Mouse (Mus musculus) myocyte (in vitro differentiated cells): ENCODE data around the gene Olfr1008. TPM values are rescaled to one million over a fixed set of nuclear protein-coding genes. Genes with fewer than 3 reads are reported as not detected.
"Not testable (repeated sequence)": the region's sequence is repeated elsewhere in the genome, so short reads cannot be mapped to it uniquely, and the experiment has no call there.

ENCODE experiments used
- H3K27me3 ChIP-seq: one replicate; pipeline ENCODE4 v1.6.1; 2011; ENCODE audit not compliant: control insufficient read depth, insufficient read depth, insufficient read length
- H3K36me3 ChIP-seq: one replicate; pipeline ENCODE4 v1.6.1; 2011; ENCODE audit not compliant: control insufficient read depth, insufficient read depth
- H3K4me2 ChIP-seq: one replicate; pipeline ENCODE4 v1.6.1; 2011; ENCODE audit warnings: low read depth, control low read depth
- H3K4me3 ChIP-seq: one replicate; pipeline ENCODE4 v1.5.1; 2011; ENCODE audit warnings: mild to moderate bottlenecking, control low read depth, moderate library complexity
- H3K79me2 ChIP-seq: one replicate; pipeline ENCODE4 v1.6.1; 2011; ENCODE audit not compliant: control insufficient read depth, insufficient read depth
- H3ac ChIP-seq: one replicate; pipeline ENCODE4 v1.6.1; 2011; ENCODE audit not compliant: control insufficient read depth, insufficient read length
- CEBPB ChIP-seq: IDR thresholded peaks from 2 replicates; pipeline ENCODE4 v1.6.1; 2011; ENCODE audit warnings: mild to moderate bottlenecking, moderate library complexity; ENCODE audit not compliant: poor library complexity, insufficient read depth, severe bottlenecking
- E2F4 ChIP-seq: IDR thresholded peaks from one replicate; pipeline ENCODE4 v1.6.1; 2011; ENCODE audit warnings: mild to moderate bottlenecking, control low read depth, moderate library complexity; ENCODE audit not compliant: insufficient read depth
- MAX ChIP-seq: IDR thresholded peaks from one replicate; pipeline ENCODE4 v1.6.1; 2011; ENCODE audit warnings: low read depth, mild to moderate bottlenecking, control low read depth
- MYOD1 ChIP-seq, 3 experiments: IDR thresholded peaks; one replicate each; pipeline ENCODE4 v1.6.1; 2011; ENCODE audit warnings: control low read depth in 2 of 3, low read depth in 2 of 3, mild to moderate bottlenecking in 2 of 3, moderate library complexity in 1 of 3; ENCODE audit not compliant: insufficient read length in 2 of 3, control insufficient read depth in 1 of 3
- MYOG ChIP-seq, 3 experiments: IDR thresholded peaks; one replicate each; pipeline ENCODE4 v1.6.1; 2011; ENCODE audit warnings: control low read depth in 2 of 3, low read depth in 2 of 3, mild to moderate bottlenecking in 2 of 3; ENCODE audit not compliant: insufficient read length in 2 of 3, control insufficient read depth in 1 of 3, insufficient read depth in 1 of 3
- POLR2A ChIP-seq: IDR thresholded peaks from one replicate; pipeline ENCODE4 v1.6.1; 2011; ENCODE audit warnings: low read depth, mild to moderate bottlenecking, control low read depth, moderate library complexity; ENCODE audit not compliant: insufficient read length
- POLR2AphosphoS2 ChIP-seq: IDR thresholded peaks from one replicate; pipeline ENCODE4 v1.6.1; 2011; ENCODE audit warnings: low read depth, control low read depth; ENCODE audit not compliant: insufficient read length
- REST ChIP-seq: IDR thresholded peaks from one replicate; pipeline ENCODE4 v1.6.1; 2011; ENCODE audit warnings: mild to moderate bottlenecking, control low read depth, moderate library complexity; ENCODE audit not compliant: insufficient read depth, insufficient read length
- SRF ChIP-seq: IDR thresholded peaks from one replicate; pipeline ENCODE4 v1.6.1; 2011; ENCODE audit warnings: low read depth; ENCODE audit not compliant: control insufficient read depth, insufficient read length
- TCF12 ChIP-seq: IDR thresholded peaks from one replicate; pipeline ENCODE4 v1.6.1; 2011; ENCODE audit warnings: mild to moderate bottlenecking, control low read depth; ENCODE audit not compliant: poor library complexity, insufficient read depth, severe bottlenecking
- TCF3 ChIP-seq: IDR thresholded peaks from one replicate; pipeline ENCODE4 v1.6.1; 2011; ENCODE audit warnings: low read depth, control low read depth; ENCODE audit not compliant: insufficient read length
- USF1 ChIP-seq: IDR thresholded peaks from one replicate; pipeline ENCODE4 v1.6.1; 2011; ENCODE audit warnings: low read depth, mild to moderate bottlenecking, control low read depth, moderate library complexity
- polyA plus RNA-seq: library from polyadenylated mRNA; unstranded; fragments of >200 nt; fragmentation: generic; extraction: Trizol; gene quantifications from one replicate; pipeline ENCODE4 v1.2.1, GENCODE M21; 2012; ENCODE audit warnings: missing spikeins

Gene Olfr1008
- not detected for polyA plus RNA-seq

- TF ChIP-seq TCF12: no peak
- TF ChIP-seq POLR2AphosphoS2: no peak
- no peak for TF ChIP-seq REST
- no peak for TF ChIP-seq POLR2A
- no peak for TF ChIP-seq CEBPB
- TF ChIP-seq MAX: no peak
- no peak for TF ChIP-seq SRF
- TF ChIP-seq E2F4: no peak
- Histone ChIP-seq H3ac (no peak within 1 kb of the TSS), H3K36me3 (no peaks in the 10 kb centered on the region), H3K4me2 (no peak within 1 kb of the TSS), H3K27me3 (no peaks in the 10 kb centered on the region), H3K4me3 (no peak within 1 kb of the TSS), H3K79me2 (no peaks in the 10 kb centered on the region)
These were observed at the start of gene Olfr1008 for GRCm38 (mm10) chr2:85689131-85689530. Olfr1008 (plus strand) TSS chr2:85689431.

- Histone ChIP-seq H3K4me3 (no peak within 1 kb of the TSS), H3K36me3 (no peaks in the 10 kb centered on the region), H3K79me2 (no peaks in the 10 kb centered on the region), H3K27me3 (no peaks in the 10 kb centered on the region), H3K4me2 (no peak within 1 kb of the TSS), H3ac (no peak within 1 kb of the TSS)
- TF ChIP-seq POLR2A (no peak), CEBPB (no peak), MAX (no peak), REST (no peak), E2F4 (no peak), TCF12 (no peak)
These were observed 38.6 kb upstream of the Olfr1008 start, which contains the start of gene Olfr1002 for GRCm38 (mm10) chr2:85650604-85651003. Olfr1002 (minus strand) TSS chr2:85650704.

GRCm38 (mm10) chr2:85664355-85664754 is 24.9 kb upstream of the Olfr1008 start, which contains the start of gene Olfr154:
Olfr154 (minus strand) TSS chr2:85664455.
- not testable (repeated sequence) for H3K27me3 ChIP-seq, H3ac ChIP-seq, H3K4me3 ChIP-seq, H3K4me2 ChIP-seq, H3K79me2 ChIP-seq, H3K36me3 ChIP-seq

- no peaks in the 10 kb centered on the region for H3K36me3 ChIP-seq
- H3K27me3 ChIP-seq: no peaks in the 10 kb centered on the region
- no peaks in the 10 kb centered on the region for H3K79me2 ChIP-seq
- H3K4me3 ChIP-seq: no peak within 1 kb of the TSS
- no peak within 1 kb of the TSS for H3K4me2 ChIP-seq
- no peak within 1 kb of the TSS for H3ac ChIP-seq
- TF ChIP-seq POLR2AphosphoS2 (no peak), MYOG (IDR thresholded peaks at IDR 0.05; ENCODE audit: control insufficient read depth in 1 of 3, insufficient read depth in 1 of 3, insufficient read length in 2 of 3, low read depth in 2 of 3) (no peak), E2F4 (no peak), SRF (no peak), TCF3 (no peak), REST (no peak), CEBPB (no peak)
These were observed 10.6 kb upstream of the Olfr1008 start, which contains the start of gene Olfr1006 for GRCm38 (mm10) chr2:85678667-85679066. Olfr1006 (minus strand) TSS chr2:85678767.

- H3ac ChIP-seq, H3K36me3 ChIP-seq, H3K27me3 ChIP-seq, H3K79me2 ChIP-seq, H3K4me2 ChIP-seq, H3K4me3 ChIP-seq: not testable (repeated sequence)
These were observed 21.4 kb downstream of the Olfr1008 start for GRCm38 (mm10) chr2:85710680-85711079.

GRCm38 (mm10) chr2:85711159-85711558 is 21.9 kb downstream of the Olfr1008 start:
- no peak for TF ChIP-seq MAX
- TF ChIP-seq POLR2A: no peak
- no peak for TF ChIP-seq MYOD1 (IDR thresholded peaks at IDR 0.05; ENCODE audit: control insufficient read depth in 1 of 3, insufficient read length in 2 of 3, low read depth in 2 of 3)
- no peak for TF ChIP-seq SRF
- TF ChIP-seq TCF3: no peak
- TF ChIP-seq USF1: no peak
- TF ChIP-seq E2F4: no peak
- no peak for TF ChIP-seq POLR2AphosphoS2
- no peak for TF ChIP-seq MYOG (IDR thresholded peaks at IDR 0.05; ENCODE audit: control insufficient read depth in 1 of 3, insufficient read depth in 1 of 3, insufficient read length in 2 of 3, low read depth in 2 of 3)
- TF ChIP-seq TCF12: no peak
- TF ChIP-seq CEBPB: no peak
- no peak for TF ChIP-seq REST
- Histone ChIP-seq H3K36me3 (no peaks in the 10 kb centered on the region), H3K79me2 (no peaks in the 10 kb centered on the region), H3K4me2 (no peak overlapping the region), H3ac (no peak overlapping the region), H3K27me3 (no peaks in the 10 kb centered on the region), H3K4me3 (no peak overlapping the region)
